Mouse (Mus musculus) mesoderm, embryonic 11.5 days (tissue): ENCODE results near the gene Mucl2.
"Not testable (repeated sequence)": the region's sequence is repeated elsewhere in the genome, so short reads cannot be mapped to it uniquely, and the experiment has no call there.

Experiments
- DNase-seq: peaks from one replicate; pipeline ENCODE4 v3.0.0-alpha.2; 2012; ENCODE audit warnings: low read depth, low spot score

Mucl2 gene

GRCm38 (mm10) chr15:103899212-103899611 lies at the start of gene Mucl2:
Gene Mucl2 (minus strand): TSS chr15:103899312.
- DNase-seq, result no peak

- DNase-seq, result not testable (repeated sequence)
Measured at GRCm38 (mm10) chr15:103913061-103913460, 13.9 kb upstream of the Mucl2 start.
